Mouse (Mus musculus): ENCODE measurements around the gene Ces3b. TPM values are rescaled to one million over a fixed set of nuclear protein-coding genes. Genes with fewer than 3 reads are reported as not detected.

Gene Ces3b
- total RNA-seq (2023) = not detected

DNA sequence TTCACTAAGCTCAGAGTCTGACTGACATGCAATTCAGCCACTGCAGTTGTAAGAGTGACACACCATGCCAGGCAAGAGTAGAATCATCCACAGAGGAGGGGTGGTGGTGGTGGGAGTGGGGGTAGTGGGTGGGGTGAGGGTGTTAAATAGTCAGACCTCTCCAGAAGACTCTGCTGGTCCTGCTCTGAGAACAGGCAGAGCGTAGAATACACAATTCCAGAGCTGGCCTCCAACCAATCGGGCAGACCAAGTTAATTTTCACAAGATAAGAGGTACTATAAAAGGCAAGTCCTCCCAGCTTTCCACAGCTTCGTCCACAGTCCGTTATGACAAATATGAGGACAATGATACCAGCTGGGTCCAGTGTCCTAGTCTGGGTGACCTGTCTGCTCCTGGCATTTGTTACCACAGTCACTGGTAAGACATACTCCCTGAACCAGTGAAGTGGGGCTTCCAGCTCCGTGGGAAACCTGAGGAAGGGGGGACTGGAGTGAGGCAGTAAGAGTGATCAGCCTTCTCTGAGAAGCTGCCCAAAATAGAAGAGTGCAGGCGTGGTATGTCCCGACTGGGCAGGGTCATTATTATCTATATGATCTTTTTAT is at the start of gene Ces3b:
Ces3b (plus strand) TSS at position 305 of the 602 bp plus-strand sequence.

DNA sequence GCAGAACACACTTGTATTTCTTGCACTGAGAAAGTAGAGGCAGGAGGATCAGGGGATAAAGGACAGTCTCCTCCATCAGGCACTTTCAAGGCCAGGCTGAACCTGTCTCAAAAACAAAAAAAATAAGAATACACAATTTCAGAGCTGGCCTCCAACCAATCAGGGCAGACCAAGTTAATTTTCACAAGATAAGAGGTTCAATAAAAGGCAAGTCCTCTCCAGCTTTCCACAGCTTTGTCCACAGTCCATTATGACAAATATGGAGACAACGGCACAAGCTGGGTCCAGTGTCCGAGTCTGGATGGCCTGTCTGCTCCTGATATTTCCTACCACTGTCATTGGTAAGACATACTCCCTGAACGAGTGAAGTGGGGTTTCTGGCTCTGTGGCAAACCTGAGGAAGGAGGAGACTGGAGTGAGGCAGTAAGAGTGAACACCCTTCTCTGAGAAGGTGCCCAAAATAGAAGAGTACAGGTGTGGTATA is 35.1 kb upstream of the Ces3b start, which contains the start of gene Ces3a:
Ces3a (plus strand) TSS at position 231 of the 484 bp plus-strand sequence.

DNA sequence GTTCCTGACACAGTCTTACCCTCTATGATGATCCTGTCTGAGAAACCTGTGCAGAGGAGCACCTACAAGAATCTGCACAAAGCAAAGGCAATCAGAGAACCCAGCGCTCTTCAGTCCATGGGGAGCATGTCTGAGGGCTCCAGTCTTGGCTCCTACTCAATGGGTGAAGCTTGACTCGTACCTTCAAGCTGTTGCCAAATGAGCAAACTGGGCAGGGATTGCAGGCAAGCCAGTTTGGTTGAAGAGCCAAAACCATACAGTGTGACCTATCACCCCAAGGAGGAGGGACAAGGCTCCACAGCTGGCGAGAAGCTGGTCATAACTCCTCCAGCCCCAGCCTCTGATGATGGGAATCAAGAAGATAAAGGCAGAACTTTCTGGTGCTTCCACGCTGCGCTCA is 48.0 kb downstream of the Ces3b start, which contains the start of gene Ces4a:
Ces4a (plus strand) TSS at position 292 of the 400 bp plus-strand sequence.

Other genes with a start within 250 kb of the Ces3b start
- gene Ces2c, start 236.7 kb upstream of the Ces3b start, total RNA-seq (2023) = not detected
- under 1 TPM in 1 of 2 experiments, not detected in 1; 0.28 TPM for gene Ces2e, start 157.5 kb upstream of the Ces3b start, total RNA-seq (2023)
- under 1 TPM in 1 of 2 experiments, not detected in 1; 0.11 TPM for gene Ces2f, start 136.4 kb upstream of the Ces3b start, total RNA-seq (2023)
- 10 to 100 TPM; 13.9 to 26.1 TPM for gene Ces2g, start 122.0 kb upstream of the Ces3b start, total RNA-seq (2023)
- gene Ces2h, start 82.9 kb upstream of the Ces3b start, total RNA-seq (2023) = not detected
- not detected for gene Ces3a, start 35.2 kb upstream of the Ces3b start, total RNA-seq (2023)
- not detected for gene Ces4a, start 48.0 kb downstream of the Ces3b start, total RNA-seq (2023)
- 10 to 100 TPM; 75.7 to 84.6 TPM for gene Cbfb, start 86.9 kb downstream of the Ces3b start, total RNA-seq (2023)
- 10 to 100 TPM; 28.4 to 40.9 TPM for gene D230025D16Rik, start 141.4 kb downstream of the Ces3b start, total RNA-seq (2023)
- gene B3gnt9, start 171.4 kb downstream of the Ces3b start, total RNA-seq (2023) = 1 to 10 TPM in 1 of 2 experiments, under 1 TPM in 1; 0.46 to 1.0 TPM
- 10 to 100 TPM; 14.7 to 15.1 TPM for gene Tradd, start 180.9 kb downstream of the Ces3b start, total RNA-seq (2023)
- 1 to 10 TPM; 4.4 to 7.2 TPM for gene Fbxl8, start 180.9 kb downstream of the Ces3b start, total RNA-seq (2023)
- under 1 TPM in 1 of 2 experiments, not detected in 1; 0.75 TPM for gene Hsf4, start 186.0 kb downstream of the Ces3b start, total RNA-seq (2023)
- gene Nol3, start 192.4 kb downstream of the Ces3b start, total RNA-seq (2023) = not detected
- gene 4931428F04Rik, start 206.1 kb downstream of the Ces3b start, total RNA-seq (2023) = 1 to 10 TPM; 1.4 to 1.8 TPM
- 1 to 10 TPM; 1.0 to 1.5 TPM for gene Exoc3l, start 212.3 kb downstream of the Ces3b start, total RNA-seq (2023)
- gene E2f4, start 213.9 kb downstream of the Ces3b start, total RNA-seq (2023) = 10 to 100 TPM; 58.9 to 66.0 TPM
- 1 to 10 TPM in 1 of 2 experiments, under 1 TPM in 1; 0.81 to 1.7 TPM for gene Elmo3, start 221.8 kb downstream of the Ces3b start, total RNA-seq (2023)
- gene Lrrc29, start 242.5 kb downstream of the Ces3b start, total RNA-seq (2023) = 1 to 10 TPM; 5.8 to 6.6 TPM
- gene Tmem208, start 242.6 kb downstream of the Ces3b start, total RNA-seq (2023) = 10 to 100 TPM; 25.0 to 27.3 TPM